Mouse (Mus musculus): ENCODE measurements around the gene Gpr15.

The Gpr15 gene

DNA sequence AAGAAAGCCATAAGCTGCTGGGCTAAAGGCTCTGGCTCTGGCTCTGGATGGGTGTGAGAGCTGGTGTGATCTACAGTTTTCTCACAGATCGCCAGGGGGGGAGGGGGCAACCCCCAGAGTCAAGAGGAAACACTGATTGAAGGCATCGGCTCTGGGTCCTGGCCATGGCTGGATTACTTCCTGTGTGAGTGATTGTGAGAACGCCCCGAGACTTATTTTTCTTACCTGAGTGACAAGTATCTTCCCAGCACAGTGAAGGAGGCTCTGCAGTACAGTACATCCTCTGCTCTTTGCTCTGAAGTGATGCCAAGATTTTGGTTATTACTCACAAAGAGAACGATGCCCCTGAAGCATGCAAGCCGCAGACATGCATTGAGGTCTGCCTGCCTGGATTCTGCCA lies 17.1 kb downstream of the Gpr15 start:
- no peak for DNase-seq

DNA sequence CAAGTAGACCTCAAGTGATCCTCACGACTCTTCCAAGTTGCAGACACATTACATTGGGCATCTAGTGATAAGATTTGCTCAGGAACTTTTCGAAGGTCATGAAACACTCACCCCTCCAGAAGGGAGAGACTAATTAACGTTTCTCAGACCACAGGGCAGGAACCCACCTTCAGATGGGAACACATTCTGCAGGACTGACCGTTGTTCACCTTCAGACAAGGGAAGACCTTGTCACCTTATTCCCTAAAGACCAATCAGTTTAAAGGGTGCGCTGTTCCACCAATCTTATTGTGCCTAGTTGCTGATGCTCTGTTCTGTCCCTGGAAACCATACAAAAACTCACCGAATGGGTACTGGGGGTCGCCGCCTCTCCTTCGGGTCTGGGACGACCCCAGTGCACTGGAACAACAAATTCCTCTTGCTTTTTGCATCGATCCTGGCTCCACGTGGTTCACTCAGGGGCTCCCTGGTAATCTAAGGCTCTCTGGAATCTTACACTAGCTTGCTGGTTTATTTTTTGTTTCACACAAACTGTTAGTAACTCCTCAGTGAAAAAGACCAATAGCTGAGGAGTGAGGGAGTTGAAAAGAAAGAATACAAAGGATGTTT lies 17.9 kb downstream of the Gpr15 start:
- DNase-seq: no peak

DNA sequence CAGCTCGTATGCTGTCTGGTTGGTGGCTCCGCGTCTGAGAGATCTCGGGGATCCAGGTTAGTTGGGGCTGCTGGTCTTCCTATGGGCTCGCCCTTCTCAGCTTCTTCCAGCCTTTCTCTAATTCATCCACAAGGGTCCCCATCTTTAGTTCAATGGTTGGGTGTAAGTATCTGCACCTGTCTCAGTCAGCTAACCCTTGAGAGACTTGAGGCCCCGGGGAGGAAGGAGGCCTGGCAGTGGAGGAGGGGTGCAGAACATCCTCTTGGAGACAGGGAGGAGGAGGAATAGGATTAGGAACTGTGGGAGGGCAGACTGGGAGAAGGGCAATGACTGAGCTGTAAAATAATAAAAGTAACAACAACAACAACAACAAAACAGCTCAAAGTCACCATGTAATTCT lies 18.7 kb downstream of the Gpr15 start:
- DNase-seq: no peak

DNA sequence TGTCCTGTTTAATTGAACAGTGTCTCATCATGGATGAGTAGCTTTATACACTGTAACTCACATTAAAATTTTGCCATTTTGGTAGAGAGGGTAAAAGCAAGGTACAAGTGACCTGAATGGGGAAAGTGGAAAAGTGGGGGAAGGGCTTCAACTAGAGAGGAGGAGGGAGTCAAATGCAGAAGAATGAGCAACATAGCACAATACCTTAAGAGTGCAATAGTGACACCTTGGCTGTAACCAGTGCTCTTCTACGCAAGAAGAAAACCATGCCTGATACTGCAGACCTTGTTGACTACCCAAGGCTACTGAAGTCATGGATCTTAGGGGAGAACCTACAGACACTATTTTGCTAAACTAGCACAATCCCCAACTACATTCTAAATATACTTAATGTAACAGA lies 21.6 kb downstream of the Gpr15 start:
- no peak for DNase-seq

DNA sequence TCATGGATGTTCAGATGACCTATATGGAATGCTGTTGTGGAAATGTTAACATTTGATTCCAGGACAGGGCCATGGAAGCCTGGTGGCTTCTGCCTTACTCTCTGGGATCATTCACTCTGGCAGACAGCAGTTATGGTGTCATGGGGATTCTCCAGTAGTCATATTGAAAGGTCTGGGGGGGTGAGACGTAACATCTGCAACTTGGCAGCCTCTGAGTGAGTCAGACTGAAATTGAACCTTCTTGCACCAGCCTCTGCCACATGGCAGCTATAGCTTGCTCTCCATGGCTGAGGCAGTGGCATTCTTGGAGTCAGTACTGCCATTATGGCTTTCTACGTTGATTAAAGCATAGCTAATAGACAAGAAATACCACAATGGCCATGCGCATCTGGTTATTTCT lies 22.1 kb downstream of the Gpr15 start:
- no peak for DNase-seq

DNA sequence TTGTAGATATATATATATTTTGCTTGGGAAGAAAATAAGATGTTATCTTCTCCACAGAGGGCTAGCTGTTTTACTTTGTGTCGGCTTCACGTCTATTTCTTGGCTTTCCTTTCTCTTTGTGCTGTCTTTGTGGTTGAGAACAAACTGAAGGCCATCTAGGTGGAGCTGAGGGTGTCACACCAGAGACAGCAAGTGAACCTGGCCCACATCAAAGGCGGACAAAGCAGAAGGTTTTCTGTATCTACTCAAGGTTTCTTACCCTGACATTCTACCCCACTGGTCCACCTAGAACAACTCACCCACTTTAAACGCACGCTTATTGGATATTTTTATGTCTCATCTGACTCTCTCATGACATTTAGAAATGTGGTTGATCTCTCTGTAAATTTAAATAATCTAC lies 24.8 kb downstream of the Gpr15 start:
- DNase-seq: no peak

DNA sequence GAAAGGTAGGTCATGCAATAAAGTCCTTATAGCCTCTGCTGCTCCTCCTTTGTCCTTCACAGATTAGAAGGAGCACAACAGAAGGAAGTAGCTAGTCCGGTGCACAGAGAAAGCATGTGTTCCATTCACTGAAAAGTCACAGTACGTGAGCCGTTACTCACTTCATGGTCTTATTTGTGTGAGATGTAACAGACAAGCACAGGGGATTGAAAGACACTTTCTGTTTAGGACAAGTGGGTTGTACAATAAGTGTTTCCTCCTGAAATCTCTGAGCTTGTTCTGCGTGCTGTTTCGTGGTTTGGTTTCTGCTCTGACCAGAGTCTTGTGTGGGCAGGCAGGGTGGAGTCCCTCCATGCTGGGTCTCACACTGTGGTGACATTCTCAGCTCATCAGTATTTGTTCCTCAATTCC lies 28.5 kb downstream of the Gpr15 start:
- DNase-seq: no peak

DNA sequence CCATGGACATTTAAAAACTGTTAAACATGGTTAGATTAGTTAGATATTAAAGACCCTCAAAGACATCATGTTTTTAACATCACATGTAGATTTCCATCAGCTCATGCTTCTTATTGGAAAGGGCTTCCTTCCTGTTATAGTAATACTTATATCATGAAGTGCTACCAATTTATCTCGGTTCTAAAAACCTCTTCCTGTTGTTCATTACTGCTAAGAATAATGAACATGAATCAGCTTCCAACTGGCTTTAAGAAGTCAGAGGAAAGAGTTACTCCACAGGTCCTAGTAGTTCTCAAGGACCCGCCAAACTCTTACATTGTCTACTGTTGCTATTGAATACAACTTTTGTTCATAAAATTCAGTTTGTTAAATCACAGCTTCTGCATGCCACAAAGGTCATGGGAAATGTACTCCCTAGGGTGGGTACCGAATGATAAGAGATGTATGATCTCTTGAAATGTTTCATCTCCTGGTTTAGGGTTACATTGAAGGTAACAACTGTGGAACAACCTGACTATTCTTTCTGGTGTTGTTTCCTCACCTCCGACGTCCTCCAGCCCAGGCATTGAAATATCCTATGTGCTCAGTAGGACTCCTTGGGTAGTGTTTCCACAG lies 29.2 kb downstream of the Gpr15 start:
- no peak for DNase-seq

DNA sequence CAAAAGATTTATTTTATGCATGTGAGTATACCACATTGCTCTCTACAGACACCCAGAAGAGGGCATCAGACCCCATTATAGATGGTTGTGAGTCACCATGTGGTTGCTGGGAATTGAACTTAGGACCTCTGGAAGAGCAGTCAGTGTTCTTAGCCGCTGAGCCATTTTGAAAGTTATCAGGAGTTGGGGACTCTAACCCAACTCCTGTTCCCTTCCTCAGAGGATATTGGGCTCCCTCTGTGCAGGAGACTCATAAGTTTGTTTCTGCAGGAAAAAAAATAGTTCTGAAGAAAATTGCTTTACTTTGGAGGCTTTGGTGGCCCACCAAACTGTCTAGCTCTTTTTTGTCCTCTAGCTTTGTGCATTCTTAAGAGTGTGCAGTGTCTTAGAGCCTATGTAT lies 30.3 kb downstream of the Gpr15 start:
- no peak for DNase-seq

DNA sequence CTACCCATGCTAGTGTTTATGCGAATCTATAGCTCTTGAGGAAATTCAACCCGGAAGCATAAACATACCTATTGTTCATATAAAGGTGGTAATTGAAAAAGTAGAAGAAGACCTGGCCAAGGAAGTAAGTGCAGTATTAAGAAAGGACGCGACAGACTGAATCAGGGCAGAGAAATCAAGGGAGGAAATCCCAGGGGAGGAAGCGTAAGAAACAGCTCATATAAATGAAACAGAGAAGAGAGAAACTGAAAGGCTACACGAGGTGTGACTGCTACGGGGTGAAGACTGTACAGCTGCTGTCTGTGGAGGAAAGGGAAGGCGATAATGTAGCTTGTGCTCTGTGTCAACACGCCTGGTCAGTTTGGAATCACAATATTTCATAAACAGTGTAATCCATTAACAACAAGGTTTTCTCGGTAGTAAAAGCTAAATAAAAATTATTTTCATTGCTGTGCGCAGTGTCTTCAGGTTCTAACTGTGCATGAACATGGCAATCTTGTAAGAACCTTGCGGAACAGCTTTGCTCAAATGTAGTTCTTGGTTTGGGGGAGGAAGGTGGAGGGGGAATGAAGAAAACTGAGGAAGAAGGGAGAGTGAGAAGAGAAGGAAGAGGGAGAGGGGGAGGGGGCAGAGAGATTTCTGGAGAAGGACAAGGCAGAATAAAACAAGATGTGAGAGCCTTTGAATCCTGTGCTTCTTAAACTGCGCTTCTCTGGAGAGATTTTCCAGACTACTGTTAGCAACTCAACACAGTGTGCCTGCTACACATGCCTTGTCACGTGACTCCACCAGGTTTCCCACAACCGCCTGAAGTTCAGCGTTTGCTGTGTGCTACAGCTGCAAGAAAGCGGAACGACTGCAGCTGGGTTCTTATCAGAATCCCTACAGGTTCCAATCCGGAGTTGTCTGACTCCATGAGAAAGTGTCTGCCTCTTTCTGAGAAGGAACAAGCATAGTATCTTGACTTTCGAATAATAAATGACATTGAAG lies 33.0 kb downstream of the Gpr15 start:
- DNase-seq: peak in 1 of 2 experiments; percentile 24

DNA sequence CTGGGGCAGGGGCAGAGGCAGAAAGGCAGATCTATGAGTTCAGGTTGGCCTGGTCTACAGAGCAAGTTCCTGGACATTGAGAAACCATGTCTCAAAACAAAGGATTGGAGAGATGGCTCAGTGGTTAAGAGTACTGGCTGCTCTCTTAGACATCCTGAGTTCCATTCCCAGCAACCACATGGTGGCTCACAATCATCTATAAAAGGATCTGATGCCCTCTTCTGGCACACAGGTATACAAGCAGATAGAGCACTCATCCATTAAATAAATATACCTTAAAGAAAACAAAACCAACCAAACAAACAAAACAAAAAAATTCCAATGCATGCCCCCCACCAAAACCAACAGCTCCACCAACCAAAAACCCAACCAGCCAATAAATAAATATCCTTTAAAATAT lies 34.3 kb downstream of the Gpr15 start:
- DNase-seq: no peak

DNA sequence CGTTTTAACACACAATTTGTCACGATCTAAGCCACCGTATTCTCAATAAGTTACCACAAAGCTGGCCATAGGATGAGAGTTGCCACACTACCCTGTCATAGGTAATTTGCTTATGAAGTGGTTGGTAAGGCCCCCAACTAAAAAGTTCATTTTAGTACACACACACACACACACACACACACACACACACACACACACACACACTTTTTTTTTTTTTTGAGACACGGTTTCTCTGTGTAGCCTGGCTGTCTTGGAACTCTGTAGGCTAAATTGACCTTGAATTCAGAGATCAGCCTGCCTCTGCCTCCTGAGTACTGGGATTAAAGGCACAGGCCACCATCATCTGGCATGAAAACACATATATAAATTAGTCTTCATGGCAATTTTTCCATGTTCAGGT lies 35.0 kb downstream of the Gpr15 start:
- DNase-seq: no peak

DNA sequence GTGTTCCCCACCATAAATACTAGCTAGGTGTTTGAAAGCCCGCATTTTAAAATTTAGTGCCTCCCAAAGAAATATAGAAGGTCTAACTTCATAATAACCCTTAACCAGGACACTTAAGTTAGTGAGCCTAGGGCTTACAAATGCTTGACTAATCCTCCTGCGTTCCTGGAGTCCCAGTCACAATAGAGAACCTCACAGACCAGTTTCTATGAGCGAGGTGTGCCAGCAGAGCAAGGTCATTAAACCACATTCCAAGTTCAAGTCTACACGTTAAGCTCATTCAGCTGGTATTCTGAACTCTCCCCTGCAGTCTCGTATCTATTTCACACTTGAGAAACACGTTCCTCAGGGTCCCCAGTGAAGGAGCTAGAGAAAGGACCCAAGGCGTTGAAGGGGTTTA lies 36.0 kb downstream of the Gpr15 start:
- no peak for DNase-seq

DNA sequence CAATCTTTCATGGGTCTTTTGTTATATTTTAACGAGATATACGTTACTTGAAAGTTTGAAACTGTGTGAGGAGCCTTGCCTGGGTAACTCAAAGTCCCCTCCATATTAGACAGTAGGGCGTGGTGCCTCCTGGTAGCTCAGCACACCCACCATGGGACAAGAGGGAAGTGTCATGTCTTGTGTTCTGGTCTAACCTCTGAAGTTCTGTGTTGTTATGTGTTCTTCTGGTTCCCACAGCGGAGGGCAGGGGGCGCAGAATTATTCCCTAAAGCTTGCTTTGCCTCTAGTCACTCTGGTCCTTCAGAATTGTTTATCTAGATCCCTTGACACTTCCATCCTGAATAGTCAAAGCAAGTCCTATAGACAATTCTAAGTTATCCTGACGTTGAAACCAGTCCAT lies 36.8 kb downstream of the Gpr15 start:
- no peak for DNase-seq

DNA sequence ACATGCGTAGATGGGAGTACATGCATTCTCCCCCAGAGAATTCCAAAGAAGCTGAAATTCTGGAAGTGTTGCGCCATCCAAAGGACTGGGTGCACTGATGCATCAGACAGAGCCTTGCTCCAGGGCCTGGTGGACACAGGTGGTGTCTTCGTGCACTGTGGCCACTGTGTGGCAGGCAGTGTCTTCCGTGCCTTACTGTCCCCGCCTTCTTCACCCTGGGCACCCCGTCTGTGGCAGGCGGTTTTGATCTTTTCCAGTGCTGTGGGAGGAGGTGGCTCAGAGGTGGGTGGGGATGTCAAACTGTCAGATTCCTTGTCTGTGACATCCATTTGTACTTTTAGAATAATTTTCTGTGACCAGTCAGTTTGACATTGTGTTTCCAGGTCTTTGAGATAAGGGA lies 40.2 kb downstream of the Gpr15 start:
- DNase-seq: no peak

DNA sequence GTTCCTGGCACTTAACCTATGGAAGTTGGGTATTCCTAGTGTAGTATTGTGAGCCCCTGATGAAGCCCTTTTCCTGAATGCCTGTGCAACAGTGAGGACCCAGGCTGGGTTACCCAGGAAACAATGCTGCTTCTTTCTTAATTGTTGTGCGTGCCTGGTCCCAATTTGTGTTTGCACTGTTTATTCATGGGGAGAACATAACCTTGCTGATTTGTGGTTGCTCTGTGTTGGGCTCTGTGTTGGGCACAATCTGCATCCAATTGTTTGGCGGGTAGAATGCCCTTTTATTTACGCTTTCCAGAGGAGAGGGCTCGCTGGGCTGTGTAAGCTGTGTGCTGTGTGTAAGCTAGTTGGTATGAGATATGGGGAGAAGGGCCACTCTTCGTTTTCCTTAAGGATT lies 41.4 kb downstream of the Gpr15 start:
- no peak for DNase-seq

DNA sequence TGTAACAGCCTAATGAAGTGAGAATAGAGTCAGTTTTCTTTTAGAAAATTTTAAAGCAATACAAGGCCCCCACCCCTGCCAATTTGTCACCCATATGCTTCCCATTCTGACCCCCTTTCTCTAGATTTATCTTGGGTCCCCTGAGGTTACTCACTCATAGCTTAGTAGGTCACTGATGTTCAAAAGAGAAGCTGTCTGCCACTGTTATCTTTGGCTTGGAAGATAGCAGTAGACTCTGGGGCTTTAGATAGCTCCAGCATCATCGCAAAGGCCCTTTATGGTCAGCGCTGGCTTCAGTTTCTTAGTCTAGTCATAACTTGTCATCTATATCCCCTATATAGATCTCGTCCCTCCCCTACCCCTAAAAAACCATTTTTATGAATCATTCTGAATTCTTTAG lies 42.2 kb downstream of the Gpr15 start:
- DNase-seq: no peak

DNA sequence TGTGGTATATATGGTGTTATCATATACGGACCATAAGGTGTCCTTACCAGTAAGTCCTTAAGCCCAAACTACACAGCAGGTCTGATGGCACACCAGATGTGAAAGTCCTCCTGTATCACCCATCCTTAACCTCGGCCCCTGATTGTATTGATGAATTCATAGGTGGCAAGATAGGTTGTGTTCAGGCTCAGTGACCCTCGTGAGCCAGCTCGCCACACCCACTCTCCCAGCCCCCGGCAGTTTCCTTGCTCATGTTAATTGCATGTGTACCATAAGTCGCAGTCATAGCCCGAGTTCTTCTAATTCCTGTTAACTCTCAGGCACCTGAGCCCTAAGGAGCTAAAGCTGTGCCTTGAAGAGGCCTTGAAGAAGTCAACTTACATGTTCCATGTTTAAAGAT lies 42.7 kb downstream of the Gpr15 start:
- DNase-seq: no peak

DNA sequence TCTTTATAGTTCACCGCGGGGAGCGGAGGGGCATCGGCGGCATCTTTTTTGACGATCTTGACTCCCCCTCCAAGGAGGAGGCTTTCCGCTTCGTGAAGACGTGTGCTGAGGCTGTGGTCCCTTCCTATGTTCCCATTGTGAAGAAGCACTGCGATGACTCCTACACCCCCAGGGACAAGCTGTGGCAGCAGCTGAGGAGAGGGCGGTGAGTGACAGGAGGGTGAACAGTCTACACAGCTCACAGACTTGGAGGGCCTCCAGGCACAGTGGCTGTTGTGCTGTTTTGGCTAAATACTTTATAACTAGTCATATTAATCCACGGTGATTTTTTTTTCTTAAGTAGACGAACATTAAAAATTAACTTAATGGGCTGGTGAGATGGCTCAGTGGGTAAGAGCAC lies 43.6 kb downstream of the Gpr15 start:
- DNase-seq: no peak

DNA sequence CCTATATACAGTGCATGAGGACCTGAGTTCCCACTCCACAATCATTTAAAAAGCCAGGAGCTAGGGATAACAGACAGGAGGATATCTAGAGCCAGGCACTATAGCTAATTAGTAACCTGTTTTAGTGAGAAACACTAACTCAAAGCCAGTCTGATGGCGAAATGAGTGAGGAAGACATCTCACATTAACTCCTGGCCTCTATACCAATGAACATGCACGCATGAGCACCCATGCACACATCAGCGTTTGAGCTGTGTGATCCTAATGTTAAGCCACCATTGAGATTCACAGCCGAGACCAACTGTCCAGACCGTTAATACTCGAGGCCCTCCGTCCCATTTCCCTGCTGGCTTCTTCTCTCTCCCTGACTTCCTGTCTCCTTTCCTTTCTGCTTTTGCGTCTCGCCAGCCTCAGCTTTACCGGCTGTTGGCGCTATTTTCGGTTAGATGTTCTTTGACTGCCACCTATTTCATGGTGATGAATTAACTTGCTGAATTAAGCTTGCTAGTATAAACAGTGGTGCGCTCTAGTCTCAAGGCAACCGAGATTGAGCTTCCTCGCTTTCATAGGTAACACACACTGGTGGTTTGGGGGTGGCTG lies 45.0 kb downstream of the Gpr15 start:
- DNase-seq: no peak

DNA sequence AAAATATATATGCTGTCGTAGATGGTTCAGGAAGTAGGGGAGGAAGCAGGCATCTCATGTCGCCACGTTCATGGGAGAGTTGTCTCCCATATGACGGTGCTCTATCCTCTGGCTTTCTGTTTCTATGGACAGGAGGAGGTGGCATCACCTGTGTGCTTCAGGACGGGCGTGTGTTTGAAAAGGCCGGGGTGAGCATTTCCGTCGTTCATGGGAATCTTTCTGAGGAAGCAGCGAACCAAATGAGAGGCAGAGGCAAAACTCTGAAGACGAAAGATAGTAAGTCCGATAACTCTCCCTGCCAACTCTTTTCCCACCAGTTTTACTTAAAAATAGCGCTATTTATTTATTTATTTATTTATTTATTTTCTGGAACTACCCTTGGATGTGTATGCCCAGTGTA lies 46.5 kb downstream of the Gpr15 start:
- DNase-seq: no peak

DNA sequence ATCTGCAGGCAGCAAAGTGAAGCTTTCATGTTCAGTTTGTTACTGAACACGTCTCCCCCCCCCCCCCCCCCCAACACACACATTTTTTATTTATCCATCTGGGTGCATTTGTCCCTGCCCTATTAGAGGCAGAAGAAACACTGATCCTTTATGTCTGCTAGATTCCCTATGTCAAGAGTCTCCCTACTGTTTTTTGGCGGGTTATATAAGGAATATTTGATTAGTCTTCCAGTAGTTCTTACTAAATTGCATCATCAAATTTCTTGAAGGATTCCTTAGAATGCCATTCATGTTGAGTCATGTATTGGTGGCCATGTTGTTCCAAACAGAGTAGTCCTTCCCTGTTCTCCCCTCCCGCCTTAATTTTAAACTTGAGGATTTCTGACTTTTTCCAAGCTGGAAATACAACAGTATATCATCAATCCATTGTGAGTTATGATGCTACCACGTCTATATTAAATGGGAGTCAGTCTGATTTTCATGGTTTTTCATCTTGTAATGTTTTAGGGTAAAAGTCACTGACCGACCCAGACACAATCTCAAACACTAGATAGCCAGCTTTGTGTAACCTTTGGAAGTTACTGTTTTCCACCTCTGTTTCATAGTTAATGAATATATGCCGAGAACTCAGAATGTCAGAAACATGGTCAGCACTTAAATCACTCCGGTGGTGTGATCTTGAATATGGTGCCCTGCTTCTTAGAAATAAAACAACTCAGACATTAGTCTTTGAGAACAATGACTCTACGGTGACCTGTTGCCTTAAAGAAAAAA lies 47.5 kb downstream of the Gpr15 start:
- no peak for DNase-seq

DNA sequence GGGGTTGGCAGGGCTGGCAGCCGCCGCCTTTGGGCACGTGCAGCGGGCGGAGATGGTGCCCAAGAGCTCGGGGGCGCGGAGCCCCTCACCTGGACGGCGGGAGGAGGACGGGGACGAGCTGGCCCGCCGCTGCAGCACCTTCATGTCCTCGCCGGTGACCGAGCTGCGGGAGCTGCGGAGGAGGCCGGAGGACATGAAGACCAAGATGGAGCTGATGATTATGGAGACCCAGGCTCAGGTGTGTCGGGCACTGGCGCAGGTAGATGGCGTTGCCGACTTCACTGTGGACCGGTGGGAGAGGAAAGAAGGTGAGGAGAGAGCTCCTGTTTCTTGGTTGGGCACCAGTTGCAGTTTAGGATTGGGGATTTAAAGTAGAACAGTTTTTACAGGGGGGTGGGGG lies 48.2 kb downstream of the Gpr15 start:
- no peak for DNase-seq

Measured in thymus, postnatal 36 days (tissue).